ENCODE assay signal across 26 mouse cellular contexts in genomic region chr3:33124796-33125195, GRCm38 (mm10). TPM values are rescaled to one million over a fixed set of nuclear protein-coding genes. Genes with fewer than 3 reads are reported as not detected.
"Had no signal": no experiment of that assay in that cellular context is flagged by ENCODE, and none has a peak within 500 bp of the region (broad histone marks: within the 10 kb centered on the region; RNA-seq: fewer than 3 reads in every experiment).

No protein-coding gene starts in this region.

- H3K27ac ChIP-seq: heart, adult 2 months; heart, embryonic 13.5 days; heart, embryonic 15.5 days; hindbrain, embryonic 13.5 days; hindbrain, embryonic 15.5 days; hindbrain, postnatal 0 days; left cerebral cortex, adult 2 months; limb, embryonic 10.5 days; limb, embryonic 12.5 days; liver, embryonic 13.5 days; liver, embryonic 15.5 days had no signal

- H3K36me3 ChIP-seq: heart, embryonic 13.5 days; heart, embryonic 15.5 days; hindbrain, embryonic 13.5 days; hindbrain, embryonic 15.5 days; limb, embryonic 10.5 days; limb, embryonic 12.5 days; liver, embryonic 13.5 days; liver, embryonic 15.5 days had no signal

- H3K4me1 ChIP-seq: heart, embryonic 13.5 days; heart, embryonic 15.5 days; limb, embryonic 10.5 days; limb, embryonic 12.5 days; liver, embryonic 13.5 days; liver, embryonic 15.5 days had no signal

- H3K27me3 ChIP-seq: heart, embryonic 13.5 days; heart, embryonic 15.5 days; hindbrain, embryonic 13.5 days; hindbrain, embryonic 15.5 days; limb, embryonic 12.5 days; liver, embryonic 13.5 days; liver, embryonic 15.5 days had no signal

- H3K4me3 ChIP-seq: heart, adult 2 months; heart, embryonic 13.5 days; heart, embryonic 15.5 days; hindbrain, embryonic 13.5 days; hindbrain, embryonic 15.5 days; left cerebral cortex, adult 2 months; limb, embryonic 10.5 days; limb, embryonic 12.5 days; liver, embryonic 13.5 days; liver, embryonic 15.5 days had no signal

- DNase-seq: forebrain, postnatal 0 days; gastrocnemius, postnatal 14 days; gastrocnemius, postnatal 36 days; heart, adult 11 months; heart, adult 2 months; heart, postnatal 14 days; heart, postnatal 36 days; kidney, adult 11 months; kidney, adult 8-10 months; kidney, postnatal 10 days; kidney, postnatal 25 days; kidney, postnatal 4 days; liver; liver, embryonic 13.5 days; liver, postnatal 0 days had no signal

RNA-seq across cellular contexts. Expression of gene Pex5l, which starts 18.3 kb away (rescaled TPM):
- total RNA-seq: hematopoietic stem cell, adult 5-6 weeks had no signal
- polyA plus RNA-seq: heart, embryonic 13.5 days; heart, embryonic 15.5 days; kidney, embryonic 14.5 days; liver, embryonic 13.5 days; liver, embryonic 15.5 days; liver, postnatal 0 days had no signal
